Mouse (Mus musculus) lung, postnatal 4 days (tissue): ENCODE measurements around the gene Hoxa7.
A peak's percentile ranks its signal among the peaks of the same experiment; 100 is the strongest.

ENCODE experiments used
- DNase-seq, 2 experiments: peaks; one replicate each; pipeline ENCODE4 v3.0.0; 2021

Hoxa7 gene

DNA sequence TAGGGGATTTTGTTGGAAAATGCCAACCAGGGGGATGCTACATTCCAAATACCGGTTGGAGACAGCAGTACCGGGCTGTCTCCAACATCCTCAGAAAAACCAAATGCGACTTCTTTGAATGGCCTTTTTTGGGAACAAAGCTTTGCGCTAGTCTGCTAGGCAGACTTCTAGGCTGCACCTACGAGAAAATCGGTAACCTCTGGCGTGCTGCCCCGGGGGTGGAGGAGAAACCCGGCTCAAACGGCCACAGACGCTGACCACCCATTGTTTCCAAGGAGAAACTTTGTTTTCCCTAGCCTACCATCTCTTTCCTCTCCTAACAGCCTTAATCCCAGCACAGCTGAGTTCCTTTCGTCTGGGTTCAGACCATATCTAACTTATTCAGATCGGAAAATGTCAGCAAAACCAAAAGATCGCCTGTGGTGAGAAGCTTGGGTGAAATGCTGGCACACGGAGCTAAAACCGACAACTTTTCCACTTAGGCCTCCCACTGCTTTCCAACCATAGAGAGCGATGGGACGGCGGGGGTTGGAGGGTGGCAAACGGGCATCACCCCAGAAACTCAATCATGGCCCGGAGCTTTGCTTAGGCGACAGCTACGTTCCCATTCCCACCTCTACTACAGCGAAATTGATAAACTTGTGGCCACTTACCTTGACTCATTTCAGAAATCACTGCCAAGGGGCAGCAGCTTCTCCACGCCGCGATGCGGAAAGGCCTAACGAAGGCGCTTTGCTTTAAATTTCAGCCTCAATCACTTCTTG is 18.2 kb upstream of the Hoxa7 start:
- DNase-seq = peak; percentile 14 to 16

DNA sequence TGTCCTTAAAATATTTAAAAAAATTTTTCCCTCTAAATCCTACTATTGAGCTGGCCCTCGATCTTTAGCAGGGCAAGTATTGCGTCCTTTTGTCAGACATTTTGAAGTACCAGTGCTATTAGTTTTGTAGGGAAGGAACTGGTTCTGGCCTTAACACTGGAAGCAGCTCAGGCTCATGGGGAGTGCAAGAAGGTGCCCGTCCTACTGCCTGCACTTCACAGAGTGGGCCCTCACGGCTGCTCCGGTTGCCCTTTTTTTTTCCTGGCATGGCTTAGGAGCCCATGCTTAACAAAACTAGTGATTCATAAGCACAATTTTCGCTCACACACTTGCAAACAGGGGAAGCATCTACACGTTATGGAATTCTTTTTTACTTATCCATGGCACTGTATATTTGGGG is 17.3 kb upstream of the Hoxa7 start:
- peak; percentile 11 to 17 for DNase-seq

DNA sequence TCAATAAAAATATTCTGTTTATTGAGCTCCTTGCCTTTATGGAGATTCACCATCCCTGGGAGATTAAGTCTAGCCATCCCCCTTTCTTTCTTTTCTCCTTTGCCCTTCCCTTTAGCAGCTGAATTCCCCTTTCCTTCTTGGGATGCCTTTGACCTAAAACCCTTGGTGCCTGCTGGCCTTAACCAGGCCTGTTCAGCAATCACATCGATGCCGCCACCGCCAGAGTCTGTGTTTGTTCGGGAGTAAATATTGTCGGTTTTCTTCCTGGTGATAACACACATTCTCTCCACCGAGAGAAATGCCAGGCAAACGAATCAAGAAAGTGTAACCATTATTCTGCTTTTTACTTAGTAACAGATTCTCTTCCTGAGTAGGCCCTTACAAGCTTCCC is 16.5 kb upstream of the Hoxa7 start:
- DNase-seq = peak in 1 of 2 experiments; percentile 15

DNA sequence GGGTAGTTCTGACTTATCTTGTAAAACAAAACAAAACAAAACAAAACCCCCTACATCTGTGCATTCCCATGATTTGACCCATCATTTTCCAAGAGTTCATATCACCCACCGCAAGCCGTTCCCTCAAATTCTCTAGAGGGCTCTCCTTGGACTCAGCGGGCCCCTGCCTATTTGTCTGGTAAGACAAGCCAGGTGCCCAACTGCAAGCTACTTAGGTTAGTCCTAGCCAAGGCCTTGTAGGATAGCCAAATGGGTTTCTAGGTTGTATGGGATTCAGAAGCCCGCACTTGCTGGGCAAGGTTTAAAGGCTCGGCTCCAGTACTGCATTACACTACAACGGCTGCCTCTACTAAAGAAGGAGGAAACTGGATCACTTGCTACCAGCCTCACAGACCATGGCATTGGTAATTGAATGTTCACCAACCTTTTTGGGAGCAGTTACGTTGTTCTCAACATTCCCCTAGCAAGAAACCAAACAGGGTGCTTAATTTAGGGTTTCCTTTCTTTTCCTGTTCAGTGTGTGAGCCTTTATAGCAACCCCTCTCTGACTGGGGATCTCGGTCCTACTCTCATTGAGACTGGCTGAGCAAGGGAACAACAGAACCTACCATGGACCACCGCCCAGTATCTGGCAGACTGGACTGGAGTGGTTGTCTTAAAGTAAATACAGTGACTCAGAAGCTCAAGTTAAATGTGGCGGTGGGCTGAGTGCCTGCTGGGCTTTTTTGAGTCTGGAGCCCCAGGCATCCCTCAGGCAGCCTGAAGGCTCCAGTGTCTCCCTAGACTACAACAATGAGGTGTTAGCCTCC is 15.9 kb upstream of the Hoxa7 start:
- DNase-seq = peak in 1 of 2 experiments; percentile 8

DNA sequence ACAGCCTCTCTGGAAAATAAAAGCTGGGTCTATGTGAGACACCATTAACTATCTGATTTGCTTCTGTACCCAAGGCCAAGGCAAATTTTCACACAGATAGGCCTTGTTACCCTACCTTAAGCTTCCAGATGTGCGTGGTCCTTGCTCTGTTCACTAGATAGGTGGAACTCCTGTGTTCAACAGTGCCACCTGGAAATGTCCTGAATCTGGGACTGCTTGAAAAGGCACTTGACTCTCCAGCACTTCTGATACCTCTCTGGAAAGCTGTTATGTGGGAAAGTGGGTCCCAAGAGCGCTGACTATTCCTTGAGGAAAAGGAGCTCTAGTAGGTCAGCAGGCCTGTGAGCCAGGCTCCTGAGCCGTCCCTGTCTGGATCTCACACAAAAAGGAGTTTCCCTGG is 15.2 kb upstream of the Hoxa7 start:
- DNase-seq = peak in 1 of 2 experiments; percentile 12

DNA sequence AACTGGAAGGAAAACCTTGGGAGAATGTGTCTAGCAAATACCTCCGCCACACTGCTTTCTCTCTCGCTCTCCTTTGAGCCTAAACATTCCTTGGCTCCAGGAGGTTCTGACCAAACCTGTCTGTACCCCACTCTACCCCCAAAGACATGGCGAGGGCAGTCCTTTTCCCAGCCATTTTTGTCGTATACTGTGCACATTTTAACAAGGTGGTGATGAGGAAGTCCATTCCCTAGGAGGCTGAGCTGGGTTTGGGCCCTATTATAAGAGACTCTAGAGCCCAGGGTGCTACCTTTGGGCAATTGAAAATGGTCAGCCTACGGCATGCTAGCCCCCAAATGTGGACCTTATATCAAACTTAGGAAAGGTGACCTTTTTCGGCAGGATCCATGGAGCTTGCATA is 14.2 kb upstream of the Hoxa7 start:
- DNase-seq = peak in 1 of 2 experiments; percentile 8

DNA sequence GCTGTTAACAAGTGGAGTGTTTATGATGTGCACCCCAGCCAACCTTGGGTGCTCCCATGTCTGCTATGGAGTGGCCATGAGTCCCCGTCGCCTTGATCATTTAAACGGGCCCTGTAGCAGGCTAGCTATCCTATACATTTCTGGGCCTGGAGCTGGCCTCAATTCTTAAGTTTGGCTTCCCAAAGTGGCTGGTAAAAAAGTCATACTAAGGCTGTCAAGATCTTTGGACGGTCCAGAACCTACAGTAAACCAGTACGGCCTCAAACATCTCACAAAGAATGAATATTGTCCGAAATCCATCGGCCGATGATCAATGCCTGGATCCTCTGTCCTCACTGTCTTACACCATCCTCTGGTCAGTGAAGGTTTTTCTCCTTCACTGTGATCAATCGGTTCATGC is 13.6 kb upstream of the Hoxa7 start:
- DNase-seq = no peak

DNA sequence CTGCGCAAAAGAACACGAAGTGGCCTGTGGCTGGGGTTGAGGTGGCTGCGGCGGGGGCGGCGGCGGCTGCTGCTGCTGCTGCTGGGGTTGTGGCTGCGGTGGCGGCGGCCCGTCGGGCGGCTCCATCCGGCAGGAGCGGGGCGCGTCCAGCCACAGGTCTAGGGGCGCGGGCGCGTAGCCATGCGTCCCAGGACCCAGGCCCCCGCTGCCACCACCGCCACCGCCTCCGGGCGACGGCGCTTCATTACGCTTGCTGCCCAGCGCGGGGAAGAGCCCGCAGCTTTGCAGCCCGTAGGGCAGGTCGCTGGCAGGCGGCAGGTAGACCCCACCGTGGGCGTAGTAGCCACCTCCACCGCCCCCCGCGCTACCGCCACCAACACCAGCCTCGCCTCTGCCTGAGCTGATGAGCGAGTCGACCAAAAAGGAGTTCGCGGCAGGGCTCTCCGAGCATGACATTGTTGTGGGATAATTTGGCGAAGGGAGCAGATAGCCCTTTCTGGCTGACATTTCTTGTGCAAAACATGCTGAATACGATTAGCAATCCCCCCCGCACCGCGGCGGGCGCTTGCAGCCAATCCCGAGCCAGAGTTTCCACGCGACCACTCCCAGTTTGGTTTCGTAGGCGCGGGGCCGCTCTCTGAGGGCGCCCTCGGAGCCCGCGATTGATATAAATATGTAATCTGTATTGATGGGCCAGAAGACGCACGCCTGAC is 12.9 kb upstream of the Hoxa7 start:
- DNase-seq = peak in 1 of 2 experiments; percentile 23

DNA sequence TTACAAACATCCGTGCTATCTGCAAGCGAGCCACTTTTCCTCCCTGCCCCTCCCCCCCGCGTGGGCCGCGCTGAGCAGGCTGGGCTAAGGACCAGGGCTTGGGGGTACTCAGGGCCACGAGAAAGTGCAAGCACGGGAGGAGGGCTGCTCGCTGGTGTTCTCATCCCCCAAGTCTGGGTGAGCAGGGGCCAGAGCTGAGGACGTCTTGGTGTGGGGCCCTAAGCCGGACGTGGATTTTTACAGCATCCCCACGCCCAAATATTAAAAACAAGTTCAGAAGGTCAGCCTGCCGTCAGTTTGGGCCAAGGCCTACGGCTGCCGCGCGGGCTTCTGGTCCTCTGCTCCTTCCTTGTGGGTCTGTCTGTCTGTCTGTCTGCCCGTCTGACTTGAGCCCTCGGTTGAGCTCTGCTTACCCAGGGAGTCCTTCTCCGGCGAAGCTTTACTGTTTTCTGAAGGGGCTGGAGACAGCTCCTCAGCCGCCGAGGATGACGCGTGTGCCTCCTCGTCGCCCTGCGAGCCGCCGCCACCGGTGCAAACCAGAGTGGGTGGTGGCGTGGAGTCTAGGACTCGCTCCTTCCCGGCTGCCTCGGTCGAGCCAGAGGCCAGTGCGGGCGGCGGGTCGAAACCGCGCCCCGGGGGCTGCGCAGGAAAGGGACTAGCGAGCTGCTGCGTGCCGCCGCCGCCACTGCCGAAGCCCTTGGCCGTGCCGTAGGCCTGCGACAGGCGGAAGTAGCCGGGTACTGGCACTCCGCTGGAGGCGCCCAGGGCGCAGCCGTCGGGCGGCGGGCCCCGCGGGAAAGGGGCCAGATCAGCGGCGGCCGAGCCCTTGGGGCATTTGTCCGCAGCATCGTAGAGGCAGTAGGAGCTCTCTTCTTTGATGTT is 12.1 kb upstream of the Hoxa7 start:
- peak in 1 of 2 experiments; percentile 37 for DNase-seq

DNA sequence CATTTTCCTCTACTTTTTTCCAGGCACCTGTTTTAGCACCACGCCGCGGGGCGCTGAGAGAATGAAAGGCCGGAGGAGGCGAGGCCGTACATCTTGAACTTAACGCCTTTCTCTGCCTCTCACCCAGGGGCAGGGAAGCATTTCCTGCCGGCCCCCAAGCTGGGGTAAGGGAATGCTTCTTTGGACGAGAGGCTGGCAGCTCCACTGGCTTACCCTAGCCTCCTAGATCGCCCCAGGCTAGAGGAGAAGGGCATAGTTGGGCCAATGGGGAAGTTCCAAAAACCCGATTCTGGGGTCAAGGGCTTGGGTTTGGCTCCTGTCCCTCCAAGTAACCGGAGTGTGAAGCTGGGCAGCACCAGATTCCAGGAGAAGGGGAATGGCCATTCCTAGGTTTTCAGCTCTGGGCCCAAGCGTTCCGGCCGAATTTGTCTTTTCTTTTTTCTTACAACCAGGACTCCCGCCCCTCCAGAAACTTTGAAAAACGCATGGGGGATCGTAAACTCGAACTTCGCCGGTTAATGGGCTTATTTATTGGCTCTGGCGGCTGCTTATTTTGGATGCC is 11.4 kb upstream of the Hoxa7 start:
- peak; percentile 14 to 18 for DNase-seq

DNA sequence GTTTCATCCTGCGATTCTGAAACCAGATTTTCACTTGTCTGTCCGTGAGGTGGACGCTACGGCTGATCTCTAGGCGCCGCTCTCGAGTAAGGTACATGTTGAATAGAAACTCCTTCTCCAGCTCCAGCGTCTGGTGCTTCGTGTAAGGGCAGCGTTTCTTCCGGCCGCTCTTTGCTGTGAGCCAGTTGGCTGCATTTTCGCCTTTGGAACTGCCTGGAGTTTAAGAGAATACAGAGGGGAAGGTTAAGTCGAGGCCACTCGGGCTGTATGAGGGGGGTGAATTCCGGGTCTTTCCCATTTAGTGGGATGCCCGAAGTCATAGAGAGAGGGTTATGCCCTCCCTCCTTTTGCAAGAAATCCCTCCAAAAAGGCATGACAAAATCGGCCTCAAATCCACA is 10.9 kb upstream of the Hoxa7 start:
- peak in 1 of 2 experiments; percentile 26 for DNase-seq

DNA sequence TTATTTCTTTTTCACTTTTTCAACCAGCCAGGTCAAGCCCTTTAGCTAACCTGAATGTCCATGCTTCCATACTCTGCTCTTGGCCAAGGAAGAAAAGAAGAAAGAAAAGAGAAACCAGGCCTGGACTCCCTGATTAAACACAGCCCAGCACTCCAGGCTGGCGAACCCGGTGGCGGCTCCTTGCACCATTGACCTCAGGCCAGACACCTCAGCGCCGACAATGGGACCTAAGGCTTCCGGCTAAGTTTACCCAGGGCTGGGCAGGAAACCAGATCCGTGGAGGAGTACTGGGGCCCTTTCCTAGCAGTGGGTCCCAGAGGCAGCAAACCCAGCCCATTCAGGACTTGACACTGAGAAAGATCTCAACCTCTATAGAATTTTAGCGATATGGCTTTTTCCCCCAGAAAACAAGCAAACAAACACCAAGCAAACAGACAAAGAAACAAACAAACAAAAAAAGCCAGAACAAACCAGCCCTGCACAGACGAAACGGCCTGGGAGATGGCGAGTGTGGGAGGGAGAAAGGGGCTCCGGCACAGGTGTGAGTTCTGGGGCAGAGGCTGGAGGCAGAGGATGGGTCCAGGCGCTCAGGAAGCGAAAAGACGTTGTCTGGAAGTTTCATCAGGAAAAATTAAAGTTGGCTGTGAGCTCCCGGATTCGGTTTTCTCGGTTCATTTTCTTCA is 10.4 kb upstream of the Hoxa7 start:
- peak in 1 of 2 experiments; percentile 28 for DNase-seq

DNA sequence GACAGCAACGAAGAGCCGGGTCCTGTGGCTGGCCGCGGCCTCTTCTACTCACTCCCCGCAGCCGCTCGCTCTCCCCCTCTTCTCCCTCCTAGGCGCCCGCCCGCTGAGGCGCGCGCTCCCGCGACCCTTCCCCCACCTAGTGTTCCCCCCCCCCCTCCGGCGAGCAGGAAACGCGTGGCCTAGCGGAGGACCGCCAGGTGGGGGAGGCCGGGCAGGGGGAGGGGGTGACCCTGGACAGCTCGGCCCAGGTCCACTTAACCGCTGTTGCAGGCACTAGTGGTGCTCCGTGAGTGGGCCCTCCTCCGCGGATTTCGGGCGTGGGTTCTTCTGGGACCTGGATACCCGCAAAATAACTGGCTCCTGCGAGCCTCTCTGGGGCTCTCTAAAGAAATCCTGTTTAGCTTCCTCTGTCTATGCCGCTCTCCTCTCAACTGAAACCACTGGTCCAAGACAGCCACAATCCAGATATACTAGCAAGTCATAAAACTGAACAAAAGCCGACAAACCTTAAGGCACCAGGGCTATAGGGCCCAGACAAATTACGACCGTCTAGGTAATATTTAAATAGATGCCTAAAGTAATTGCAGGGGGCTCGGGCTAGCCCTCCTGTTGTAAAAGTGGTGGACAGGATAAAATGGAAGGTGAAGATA is 9.0 kb upstream of the Hoxa7 start, which contains the start of gene Hoxa9:
Hoxa9 (minus strand) TSS at position 574 of the 650 bp plus-strand sequence.
- peak in 1 of 2 experiments; percentile 24 for DNase-seq

DNA sequence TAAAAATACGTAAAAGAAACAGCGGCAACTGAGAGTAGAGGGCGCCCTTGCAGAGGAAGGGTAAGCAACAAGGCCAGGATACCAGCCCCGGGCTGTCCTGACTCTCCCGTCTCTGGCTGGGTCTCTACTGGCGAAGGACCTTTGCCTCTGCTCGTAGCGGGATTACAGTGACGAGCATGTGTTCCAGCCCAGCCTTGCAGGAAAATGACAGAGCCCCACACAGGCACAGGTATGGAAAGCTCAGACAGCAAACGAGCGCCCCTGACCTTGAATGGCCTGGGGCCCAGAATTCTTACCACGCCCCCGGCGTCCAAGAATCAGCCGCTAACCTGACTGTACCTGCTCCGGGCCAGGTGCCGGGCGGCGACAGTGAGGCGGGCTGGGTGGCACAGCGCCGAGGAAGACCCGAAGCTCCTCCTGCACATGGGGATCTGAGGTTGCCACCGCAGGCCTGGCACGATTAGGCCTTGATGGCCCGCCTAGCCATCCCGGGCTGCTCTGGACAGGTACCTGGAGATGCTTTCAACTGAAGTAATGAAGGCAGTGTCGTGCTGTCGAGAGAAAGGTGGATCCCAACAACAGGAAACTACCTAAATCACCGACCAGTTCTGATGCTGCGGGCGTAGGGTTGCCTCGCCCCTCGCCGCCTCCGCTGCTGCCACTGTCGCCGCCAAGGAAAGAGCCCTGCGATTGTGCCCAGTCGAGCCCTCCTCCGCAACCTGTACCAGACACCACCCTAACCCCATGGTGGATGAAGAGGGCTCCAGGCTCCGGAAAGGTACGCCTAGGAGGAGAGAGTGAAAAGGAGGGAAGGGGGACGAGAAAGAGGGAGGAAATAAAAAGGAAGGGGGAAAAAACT is 8.1 kb upstream of the Hoxa7 start:
- peak in 1 of 2 experiments; percentile 27 for DNase-seq

DNA sequence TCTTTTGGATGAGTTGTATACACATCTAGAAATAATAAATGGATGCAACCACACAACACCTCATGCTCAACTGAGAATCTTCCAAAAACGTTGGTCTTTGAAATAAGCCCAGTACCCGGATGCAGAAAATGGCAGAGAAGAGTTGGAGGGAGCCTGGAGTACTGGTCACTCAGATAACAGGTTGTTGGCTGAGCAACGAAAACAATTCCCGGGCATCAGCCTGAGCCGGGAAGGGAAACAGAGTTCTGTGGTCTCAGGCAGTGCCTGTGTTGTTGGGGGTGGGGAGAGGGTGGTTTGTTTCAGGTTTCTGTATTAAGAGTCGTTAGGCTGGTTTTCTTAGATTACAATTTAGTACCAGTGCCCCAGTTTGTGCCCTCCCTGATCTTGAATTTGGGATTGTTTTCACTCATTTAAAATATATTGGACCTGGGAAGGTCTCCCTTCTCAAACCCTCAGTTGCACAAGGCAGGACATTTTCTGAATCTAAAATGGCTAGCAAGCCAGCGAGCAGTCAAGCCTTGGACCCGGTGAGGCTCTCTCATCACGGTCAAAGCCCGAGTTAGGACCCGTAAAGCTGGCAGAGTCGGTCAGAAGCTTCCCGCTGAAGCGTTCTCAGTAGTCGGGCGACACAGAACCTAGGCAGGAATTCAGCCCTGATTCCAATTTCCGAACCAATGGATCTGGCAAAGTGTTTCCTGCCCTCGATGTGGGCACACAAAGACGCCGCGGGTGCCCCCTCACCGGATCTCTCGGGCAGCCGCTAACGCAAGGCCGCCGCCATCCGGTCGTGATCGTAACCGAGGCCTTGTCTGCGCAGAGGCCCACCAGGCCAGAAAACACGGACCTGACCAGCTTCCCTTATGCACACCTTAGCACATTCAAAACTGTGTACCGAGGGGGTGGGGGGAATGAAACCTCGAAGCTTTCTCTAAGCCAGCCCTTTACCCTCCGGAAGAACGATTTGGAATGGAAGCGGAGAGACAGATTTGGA is 7.1 kb upstream of the Hoxa7 start:
- DNase-seq = peak in 1 of 2 experiments; percentile 35

DNA sequence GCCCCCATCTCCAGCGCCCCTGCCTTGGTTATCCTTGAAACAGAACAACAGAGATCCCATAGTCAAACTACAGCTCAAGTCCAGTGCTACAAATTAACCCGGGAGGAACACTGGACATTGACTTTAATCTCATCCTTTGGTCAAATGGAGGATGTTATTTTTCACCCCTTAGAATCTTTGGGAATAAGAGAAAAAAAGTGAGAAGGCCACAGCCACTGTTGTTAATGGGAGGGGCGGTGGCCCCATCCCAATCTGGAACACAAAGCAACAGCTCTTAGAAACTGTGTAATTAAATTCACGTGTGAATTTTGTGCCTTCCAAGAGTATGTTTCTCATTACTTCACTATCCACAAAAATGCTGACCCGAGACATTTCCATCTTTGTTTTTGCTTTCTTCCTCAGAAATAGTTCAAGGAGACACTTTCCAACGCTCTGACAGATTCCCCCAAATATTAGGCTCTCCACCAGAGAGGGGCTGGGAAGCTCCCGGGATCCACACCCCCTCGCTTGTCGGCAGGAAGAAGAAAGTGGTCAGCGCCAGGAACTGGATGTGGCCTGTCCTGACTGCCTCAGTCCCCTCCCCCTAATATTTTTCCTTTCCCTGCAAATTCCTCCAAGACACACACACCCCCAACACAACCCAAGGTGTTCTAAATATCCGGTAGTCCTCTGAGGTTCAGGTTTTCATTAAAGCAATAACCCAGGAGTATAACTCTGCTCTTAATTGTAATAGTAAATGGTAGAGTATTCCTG is 6.0 kb upstream of the Hoxa7 start:
- DNase-seq = peak in 1 of 2 experiments; percentile 14

DNA sequence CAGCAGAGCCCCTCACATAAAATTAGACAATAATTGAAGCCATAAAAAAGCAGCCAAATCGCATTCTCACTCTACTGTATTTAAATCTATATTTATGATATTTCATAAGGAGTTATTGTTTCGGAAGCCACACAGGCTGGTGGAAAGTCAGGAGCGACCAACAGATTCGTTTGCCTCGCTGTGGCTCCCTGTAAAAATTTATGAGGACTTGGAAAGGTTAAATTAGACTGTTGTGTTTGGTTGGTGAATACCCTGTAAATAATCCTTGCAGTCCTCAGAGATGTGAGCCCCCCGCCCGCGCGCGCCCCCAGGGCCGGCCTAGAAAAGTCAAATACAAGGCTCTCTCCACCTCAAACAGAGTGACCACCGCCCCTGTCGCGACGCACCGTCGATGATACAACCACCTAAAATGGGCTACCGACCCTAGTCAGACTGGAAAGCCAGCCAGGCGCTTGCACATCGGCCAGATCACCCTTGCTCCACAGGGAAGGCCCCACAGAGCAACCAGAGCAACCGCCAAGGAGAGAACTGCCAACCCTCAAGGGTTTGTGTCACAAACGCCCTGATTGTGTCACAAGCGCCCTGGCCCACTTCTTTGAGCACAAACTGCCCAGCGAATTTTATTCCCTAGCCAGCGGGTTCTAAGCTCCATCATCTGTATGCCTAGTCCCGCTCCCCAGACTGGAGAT is 5.1 kb upstream of the Hoxa7 start:
- DNase-seq = peak in 1 of 2 experiments; percentile 25
